Mouse (Mus musculus) forebrain, embryonic 12.5 days (tissue): ENCODE measurements around the gene Ecm2. TPM values are rescaled to one million over a fixed set of nuclear protein-coding genes. Genes with fewer than 3 reads are reported as not detected.

ENCODE experiments used
- ATAC-seq: fragments of 200-750 bp; cut with Nextera tagmentation; 2 replicates; pipeline ENCODE4 v1.8.0; 2017; ENCODE audit warnings: moderate TSS enrichment; ENCODE audit not compliant: low FRiP score
- H3K27ac ChIP-seq: fragments of 300-500 bp; sonication (generic); 2 replicates; pipeline ENCODE4 v1.5.1; 2016; ENCODE audit warnings: mild to moderate bottlenecking
- H3K27me3 ChIP-seq: fragments of 300-500 bp; sonication (generic); 2 replicates; pipeline ENCODE4 v1.6.1; 2016; ENCODE audit warnings: mild to moderate bottlenecking
- H3K36me3 ChIP-seq: fragments of 300-500 bp; sonication (generic); replicated peaks from 2 replicates; pipeline ENCODE4 v1.6.1; 2016; ENCODE audit warnings: mild to moderate bottlenecking
- H3K4me1 ChIP-seq: fragments of 300-500 bp; sonication (generic); 2 replicates; pipeline ENCODE4 v1.6.1; 2016
- H3K4me2 ChIP-seq: fragments of 300-500 bp; sonication (generic); 2 replicates; pipeline ENCODE4 v1.6.1; 2016; ENCODE audit warnings: mild to moderate bottlenecking, moderate library complexity
- H3K4me3 ChIP-seq: fragments of 300-500 bp; sonication (generic); replicated peaks from 2 replicates; pipeline ENCODE4 v1.5.1; 2016; ENCODE audit warnings: mild to moderate bottlenecking
- H3K9ac ChIP-seq: fragments of 300-500 bp; sonication (generic); 2 replicates; pipeline ENCODE4 v1.6.1; 2016; ENCODE audit warnings: mild to moderate bottlenecking
- H3K9me3 ChIP-seq: fragments of 300-500 bp; sonication (generic); 2 replicates; pipeline ENCODE4 v1.6.1; 2016
- WGBS: fragments of 180-500 bp; shearing (Covaris S2); methylation state at CpG from one replicate; pipeline ENCODE4 v1.1.7; 2016; 5-methylcytosine and 5-hydroxymethylcytosine counted together
- polyA plus RNA-seq: library from polyadenylated mRNA; unstranded; fragments of >200 nt; fragmentation: Nextera tagmentation; extraction: Ambion mirVana; gene quantifications from 2 replicates; pipeline ENCODE4 v1.2.1, GENCODE M21; 2016

The Ecm2 gene
- polyA plus RNA-seq, 1 experiment from 2014 or later: 0.84 TPM

DNA sequence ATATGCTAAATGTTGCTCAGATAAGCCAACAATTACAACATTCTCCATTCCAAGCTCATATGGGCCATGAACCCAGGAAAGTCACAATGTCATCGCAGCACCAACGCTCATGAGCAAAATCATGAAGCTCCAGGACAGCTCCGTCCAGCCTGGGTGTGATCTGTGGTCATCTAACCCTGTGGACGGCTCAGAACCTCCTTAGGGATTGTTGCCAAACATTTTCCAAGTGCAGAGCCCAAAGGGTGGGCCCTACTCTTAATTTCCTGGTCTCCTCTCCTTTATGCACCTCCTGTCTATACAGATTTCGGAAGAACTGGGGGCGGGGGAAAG lies 32.0 kb upstream of the Ecm2 start:
- Histone ChIP-seq H3K4me3 (no peak overlapping the region), H3K4me1 (no peaks in the 10 kb centered on the region), H3K36me3 (0 out of 2 replicates have a peak, but pooled peaks cover 2% of the 10 kb centered on the region), H3K9me3 (no peaks in the 10 kb centered on the region), H3K4me2 (no peak overlapping the region), H3K27ac (no peak overlapping the region), H3K27me3 (no peaks in the 10 kb centered on the region), H3K9ac (no peak overlapping the region)
- ATAC-seq: no peak
- 95% methylated on average over 6 of the region's 6 CpGs for WGBS

DNA sequence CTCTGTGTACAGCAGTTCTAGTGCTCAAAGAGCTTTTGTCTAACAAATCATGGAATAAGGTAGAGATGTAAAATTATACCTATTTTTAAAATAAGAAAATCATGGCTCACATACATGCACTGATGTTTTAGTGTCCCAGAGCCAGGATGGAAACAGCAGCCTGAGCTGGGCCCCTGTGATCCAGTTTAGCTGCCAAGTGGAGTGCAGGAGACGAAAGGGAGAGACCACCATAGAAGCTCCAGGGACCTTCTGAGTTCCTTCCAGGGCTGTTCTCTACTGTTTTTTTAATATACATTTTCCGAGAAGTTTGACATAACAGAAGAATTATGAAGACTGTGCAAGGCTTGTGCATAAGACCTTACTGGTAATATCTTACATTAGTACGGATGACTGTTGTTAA lies 26.7 kb upstream of the Ecm2 start:
- no peak for ATAC-seq
- no peaks in the 10 kb centered on the region for H3K4me1 ChIP-seq
- H3K4me2 ChIP-seq: no peak overlapping the region
- H3K4me3 ChIP-seq: no peak overlapping the region
- no peak overlapping the region for H3K9ac ChIP-seq
- H3K9me3 ChIP-seq: no peaks in the 10 kb centered on the region
- no peaks in the 10 kb centered on the region for H3K36me3 ChIP-seq
- H3K27ac ChIP-seq: no peak overlapping the region
- 87% methylated on average over 3 of the region's 3 CpGs for WGBS
- H3K27me3 ChIP-seq: no peaks in the 10 kb centered on the region

DNA sequence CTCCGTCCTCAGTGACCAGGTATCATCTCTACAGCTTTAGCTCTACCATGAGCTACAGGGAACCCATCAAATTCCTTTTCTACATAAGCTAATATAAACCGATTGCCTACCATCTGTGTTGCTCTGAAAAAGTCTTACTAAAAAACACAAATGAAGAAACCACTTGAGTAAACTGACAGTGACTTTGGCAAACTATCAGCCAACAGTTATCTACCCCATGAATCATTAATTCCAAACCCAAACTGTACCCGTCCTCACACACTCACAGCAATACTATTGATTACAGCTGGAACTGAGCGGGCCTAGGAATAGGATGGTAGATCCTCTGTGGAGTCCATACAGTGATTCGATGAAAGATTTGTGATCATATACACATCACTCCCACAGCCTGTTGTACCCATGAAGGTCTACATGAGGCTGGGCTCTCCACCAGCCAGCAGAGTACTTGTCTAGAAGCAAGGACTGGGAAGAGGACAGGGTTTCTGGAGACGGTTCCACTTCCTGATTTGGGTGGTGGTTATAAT lies 25.7 kb upstream of the Ecm2 start:
- no peaks in the 10 kb centered on the region for H3K27me3 ChIP-seq
- H3K9ac ChIP-seq: no peak overlapping the region
- no peaks in the 10 kb centered on the region for H3K4me1 ChIP-seq
- no peak overlapping the region for H3K4me2 ChIP-seq
- H3K4me3 ChIP-seq: no peak overlapping the region
- WGBS: 89% methylated on average over 6 of the region's 6 CpGs
- H3K9me3 ChIP-seq: no peaks in the 10 kb centered on the region
- no peak for ATAC-seq
- no peaks in the 10 kb centered on the region for H3K36me3 ChIP-seq
- H3K27ac ChIP-seq: no peak overlapping the region

DNA sequence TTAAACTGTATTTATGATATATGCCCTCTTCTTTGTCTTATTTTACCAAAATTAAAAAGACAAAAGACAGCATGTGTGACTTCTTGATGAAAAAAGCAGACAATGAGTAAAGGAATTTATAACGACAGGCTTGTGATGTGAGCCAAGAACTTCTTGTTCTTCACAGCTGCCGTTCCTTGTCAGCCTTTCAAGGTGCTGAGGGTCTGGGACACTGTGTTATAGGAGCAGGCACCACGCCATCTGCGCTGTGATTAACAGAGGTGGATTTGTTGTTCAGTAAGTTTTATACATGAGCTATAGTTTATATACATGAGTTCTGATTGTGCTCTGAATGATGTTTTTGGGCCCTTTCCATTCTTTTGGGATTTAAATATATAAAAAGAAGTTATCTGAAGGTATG lies 25.2 kb upstream of the Ecm2 start:
- ATAC-seq: no peak
- Histone ChIP-seq H3K4me1 (no peaks in the 10 kb centered on the region), H3K27me3 (no peaks in the 10 kb centered on the region), H3K9ac (no peak overlapping the region), H3K4me2 (no peak overlapping the region), H3K27ac (no peak overlapping the region), H3K4me3 (no peak overlapping the region), H3K36me3 (no peaks in the 10 kb centered on the region), H3K9me3 (no peaks in the 10 kb centered on the region)
- WGBS: 84% methylated on average over 4 of the region's 4 CpGs

DNA sequence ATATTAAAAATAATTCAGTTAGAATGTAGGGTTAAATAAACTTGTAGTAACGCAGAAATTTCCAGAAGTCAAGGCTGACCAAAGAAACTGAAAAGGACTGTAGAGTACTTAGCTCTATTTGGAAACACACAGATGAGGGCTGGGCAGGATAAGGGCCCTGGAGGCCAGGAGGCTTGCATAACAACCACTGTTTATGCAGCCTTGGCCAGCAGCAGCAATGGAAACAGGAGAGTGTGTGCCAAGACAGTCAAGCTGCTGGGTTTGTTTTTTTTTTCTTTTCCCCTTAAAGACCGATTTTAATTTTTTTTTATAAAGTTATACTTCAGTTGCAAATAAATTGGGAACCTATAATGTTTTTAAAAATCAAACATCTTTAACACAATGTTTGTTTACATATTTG lies 24.6 kb upstream of the Ecm2 start:
- no peak for ATAC-seq
- H3K36me3 ChIP-seq: no peaks in the 10 kb centered on the region
- WGBS: 91% methylated on average over 2 of the region's 2 CpGs
- H3K4me3 ChIP-seq: no peak overlapping the region
- no peak overlapping the region for H3K9ac ChIP-seq
- no peak overlapping the region for H3K4me2 ChIP-seq
- no peaks in the 10 kb centered on the region for H3K4me1 ChIP-seq
- no peak overlapping the region for H3K27ac ChIP-seq
- H3K9me3 ChIP-seq: no peaks in the 10 kb centered on the region
- no peaks in the 10 kb centered on the region for H3K27me3 ChIP-seq

DNA sequence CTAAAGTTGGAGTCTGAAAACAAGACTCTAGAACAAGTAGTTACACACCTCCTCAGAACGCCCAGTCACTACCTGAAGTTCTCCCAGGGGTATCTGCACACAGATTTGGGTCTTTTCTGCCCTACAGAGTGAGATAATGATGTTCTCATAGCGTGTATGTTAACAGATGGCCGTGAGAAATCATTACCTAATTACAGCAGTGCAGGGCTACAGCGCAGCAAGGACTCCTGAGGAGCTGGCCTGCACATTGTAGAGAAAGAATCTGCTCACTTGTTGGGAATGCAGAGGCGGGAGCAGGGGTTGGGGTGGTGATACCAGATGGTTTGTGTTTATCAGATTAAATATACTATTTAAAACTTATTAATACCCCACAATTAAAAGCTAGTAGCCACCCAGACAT lies 24.1 kb upstream of the Ecm2 start:
- Histone ChIP-seq H3K9me3 (no peaks in the 10 kb centered on the region), H3K4me1 (no peaks in the 10 kb centered on the region), H3K36me3 (no peaks in the 10 kb centered on the region), H3K4me3 (no peak overlapping the region), H3K9ac (no peak overlapping the region), H3K27me3 (no peaks in the 10 kb centered on the region), H3K27ac (0 out of 2 replicates have a peak overlapping the region, but pooled peaks have one; percentile 31), H3K4me2 (no peak overlapping the region)
- 66% methylated on average over 5 of the region's 5 CpGs for WGBS
- no peak for ATAC-seq

DNA sequence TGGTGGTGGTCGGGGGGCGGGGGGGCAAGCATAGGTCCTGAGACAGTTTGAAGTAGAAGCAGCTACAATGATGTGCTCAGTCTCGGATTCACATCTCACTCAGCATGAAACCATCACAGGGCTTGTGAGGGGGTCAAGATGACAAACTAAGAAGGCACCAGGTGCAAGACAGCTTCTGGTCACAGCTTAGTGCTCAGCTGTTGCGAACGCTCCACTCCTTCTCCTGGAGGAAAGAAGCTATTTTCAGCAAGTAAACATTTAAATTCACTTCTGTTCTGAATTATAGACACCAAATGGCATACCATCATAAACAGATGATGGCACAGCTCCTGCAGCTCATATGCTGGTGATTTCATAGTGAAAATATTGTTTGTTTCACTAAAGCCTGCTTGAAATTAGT lies 19.2 kb upstream of the Ecm2 start:
- Histone ChIP-seq H3K4me3 (no peak overlapping the region), H3K9me3 (no peaks in the 10 kb centered on the region), H3K4me2 (no peak overlapping the region), H3K36me3 (no peaks in the 10 kb centered on the region), H3K4me1 (no peaks in the 10 kb centered on the region), H3K9ac (no peak overlapping the region), H3K27me3 (no peaks in the 10 kb centered on the region), H3K27ac (no peak overlapping the region)
- no peak for ATAC-seq
- WGBS: 91% methylated on average over 5 of the region's 5 CpGs

DNA sequence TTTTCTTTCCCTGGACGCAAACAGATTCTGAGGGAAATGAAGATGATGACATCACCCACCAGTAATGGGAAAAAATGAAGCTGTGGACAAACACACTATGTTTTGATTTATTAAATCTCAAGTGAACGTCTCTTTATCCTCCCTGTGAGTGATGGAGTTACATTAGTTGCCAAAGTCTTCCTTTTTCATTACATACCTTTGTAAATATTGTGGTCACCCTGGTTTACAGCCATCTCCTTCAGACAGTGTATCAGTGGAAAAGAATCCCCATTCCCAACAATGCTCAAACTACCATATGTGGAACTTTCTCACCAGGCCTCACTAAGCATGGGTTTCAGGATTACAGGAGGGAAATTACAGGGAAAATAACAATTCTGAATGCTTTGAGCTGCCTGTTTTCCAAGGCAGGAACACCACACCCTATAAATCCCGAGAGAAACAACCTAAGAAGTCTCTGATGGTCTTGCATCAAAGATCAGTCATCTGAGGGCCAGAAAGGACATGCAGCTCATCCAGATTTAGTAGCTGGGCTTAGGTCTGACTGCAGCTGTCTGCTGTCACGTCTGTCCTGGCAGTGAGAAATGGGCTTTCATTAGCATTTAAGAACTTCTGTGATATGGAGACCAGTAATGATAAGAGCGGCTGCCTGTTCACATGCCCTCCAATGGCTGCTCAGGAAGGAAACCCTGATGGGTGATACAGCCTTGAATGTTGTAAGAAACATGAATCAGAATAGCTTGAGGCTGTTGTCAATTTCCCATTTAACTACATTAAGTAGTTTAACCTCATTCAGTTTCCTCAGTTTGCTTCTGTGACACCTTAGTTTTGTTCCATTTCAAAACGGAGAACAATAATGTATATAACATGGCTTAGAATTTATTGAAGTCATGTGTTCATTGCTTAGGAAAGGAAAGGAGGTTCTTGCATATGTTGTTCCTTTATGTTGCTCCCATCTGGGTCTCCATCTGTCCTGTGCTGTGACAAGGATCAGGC lies 11.9 kb upstream of the Ecm2 start, which contains the start of gene Tes3-ps:
Gene Tes3-ps (plus strand): TSS at position 943 of the 993 bp plus-strand sequence.
- 86% methylated on average over 6 of the region's 6 CpGs for WGBS
- no peaks in the 10 kb centered on the region for H3K36me3 ChIP-seq
- no peak within 1 kb of the TSS for H3K4me3 ChIP-seq
- H3K4me2 ChIP-seq: no peak within 1 kb of the TSS
- no peak within 1 kb of the TSS for H3K9ac ChIP-seq
- no peak within 1 kb of the TSS for H3K27ac ChIP-seq
- H3K4me1 ChIP-seq: no peaks in the 10 kb centered on the region
- H3K27me3 ChIP-seq: no peaks in the 10 kb centered on the region
- no peaks in the 10 kb centered on the region for H3K9me3 ChIP-seq
- no peak for ATAC-seq

DNA sequence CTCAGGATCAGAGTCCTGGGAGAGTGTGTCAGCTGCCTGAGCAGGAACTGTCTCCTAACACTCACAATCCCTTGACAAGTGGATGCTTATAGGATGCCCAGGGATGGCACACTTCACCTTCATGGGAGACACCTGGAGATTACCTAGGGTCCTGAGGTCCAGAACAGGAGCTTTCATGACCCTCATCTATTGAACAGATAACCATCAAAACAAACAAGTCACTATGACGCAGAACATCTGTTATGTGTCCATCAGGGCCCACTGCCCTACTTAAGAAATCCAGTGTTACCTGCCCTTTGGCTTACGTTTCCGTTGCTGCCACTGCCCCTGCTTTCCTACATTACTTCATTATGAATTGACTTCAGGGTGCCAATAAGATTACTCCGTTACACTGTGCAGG lies 1.2 kb downstream of the Ecm2 start:
- 84% methylated on average over 4 of the region's 4 CpGs for WGBS

DNA sequence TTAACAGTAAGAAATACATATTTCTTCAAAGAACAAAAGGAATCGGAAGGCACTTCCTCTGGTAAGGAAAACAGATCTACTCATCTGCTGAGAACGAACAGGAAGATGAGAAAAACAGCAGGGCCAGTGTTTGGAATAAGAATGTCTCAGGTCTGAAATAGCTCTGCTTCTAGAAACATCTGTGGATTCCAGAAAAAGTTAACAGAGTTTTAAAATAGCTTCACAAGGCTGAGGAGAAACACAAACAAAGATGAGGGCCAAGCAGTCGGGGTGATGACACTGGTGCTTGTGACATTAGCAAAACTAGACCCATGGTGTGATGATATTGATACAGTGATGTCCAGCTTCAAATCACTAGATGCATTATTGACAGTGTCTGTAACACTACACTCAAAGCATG lies 2.6 kb downstream of the Ecm2 start:
- Histone ChIP-seq H3K27ac (no peak overlapping the region), H3K4me1 (peaks cover 6% of the 10 kb centered on the region; the same call in 1 of the 2 replicates), H3K9ac (no peak overlapping the region), H3K9me3 (no peaks in the 10 kb centered on the region), H3K27me3 (no peaks in the 10 kb centered on the region), H3K4me3 (no peak overlapping the region), H3K36me3 (no peaks in the 10 kb centered on the region), H3K4me2 (no peak overlapping the region)
- ATAC-seq: no peak
- 86% methylated on average over 3 of the region's 3 CpGs for WGBS

More for the DNA sequence above, 1.2 kb downstream of the Ecm2 start:
- Histone ChIP-seq H3K4me2 (no peak overlapping the region), H3K9me3 (no peaks in the 10 kb centered on the region), H3K4me3 (no peak overlapping the region), H3K4me1 (peaks cover 6% of the 10 kb centered on the region; the same call in 1 of the 2 replicates), H3K36me3 (no peaks in the 10 kb centered on the region), H3K27me3 (no peaks in the 10 kb centered on the region), H3K27ac (no peak overlapping the region), H3K9ac (no peak overlapping the region)
- no peak for ATAC-seq

DNA sequence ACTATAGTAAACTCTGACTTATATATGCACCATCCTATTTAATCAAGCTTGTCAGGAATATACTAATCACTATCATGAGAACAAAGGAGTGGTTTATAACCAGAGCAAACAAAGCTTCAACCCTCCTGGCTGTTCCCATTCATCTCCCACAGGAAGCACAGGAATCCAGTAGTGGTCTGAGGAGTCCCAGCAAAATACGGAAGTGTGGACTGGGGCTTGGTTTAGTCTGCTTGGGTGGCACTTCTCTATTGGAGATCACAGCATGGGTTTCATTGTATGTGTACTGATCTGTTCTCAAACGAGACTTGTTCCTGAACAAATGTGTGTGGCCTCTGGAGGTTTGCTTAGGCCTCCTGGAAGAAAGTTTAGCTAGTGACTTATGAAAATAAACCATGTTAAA lies 14.2 kb downstream of the Ecm2 start:
- H3K4me3 ChIP-seq: no peak overlapping the region
- H3K4me1 ChIP-seq: no peaks in the 10 kb centered on the region
- no peaks in the 10 kb centered on the region for H3K27me3 ChIP-seq
- H3K4me2 ChIP-seq: no peak overlapping the region
- 33% methylated on average over 2 of the region's 2 CpGs for WGBS
- no peaks in the 10 kb centered on the region for H3K9me3 ChIP-seq
- no peak overlapping the region for H3K27ac ChIP-seq
- H3K9ac ChIP-seq: no peak overlapping the region
- no peaks in the 10 kb centered on the region for H3K36me3 ChIP-seq
- ATAC-seq: no peak

DNA sequence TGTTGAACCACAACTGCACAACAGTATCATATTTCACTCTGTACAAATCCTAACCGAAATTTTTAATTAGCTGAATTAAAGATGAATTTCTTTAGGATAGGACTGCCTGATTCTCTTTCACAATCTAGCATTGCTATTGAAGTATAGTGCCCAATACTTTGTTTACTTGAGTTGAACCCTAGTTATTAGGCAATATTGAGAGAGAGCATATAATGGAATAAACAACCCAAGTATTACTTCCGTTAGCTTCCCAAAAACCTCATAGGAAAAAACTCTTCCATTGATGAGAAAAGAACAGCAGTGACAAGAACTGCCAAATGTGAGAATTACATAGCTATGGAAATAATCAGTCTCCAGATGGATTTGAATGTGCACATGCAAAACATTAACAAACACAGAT lies 21.6 kb downstream of the Ecm2 start:
- Histone ChIP-seq H3K4me2 (no peak overlapping the region), H3K27me3 (no peaks in the 10 kb centered on the region), H3K4me3 (no peak overlapping the region), H3K27ac (no peak overlapping the region), H3K4me1 (no peaks in the 10 kb centered on the region), H3K9ac (no peak overlapping the region), H3K36me3 (no peaks in the 10 kb centered on the region), H3K9me3 (no peaks in the 10 kb centered on the region)
- ATAC-seq: no peak
- WGBS: 87% methylated on average over 2 of the region's 2 CpGs

DNA sequence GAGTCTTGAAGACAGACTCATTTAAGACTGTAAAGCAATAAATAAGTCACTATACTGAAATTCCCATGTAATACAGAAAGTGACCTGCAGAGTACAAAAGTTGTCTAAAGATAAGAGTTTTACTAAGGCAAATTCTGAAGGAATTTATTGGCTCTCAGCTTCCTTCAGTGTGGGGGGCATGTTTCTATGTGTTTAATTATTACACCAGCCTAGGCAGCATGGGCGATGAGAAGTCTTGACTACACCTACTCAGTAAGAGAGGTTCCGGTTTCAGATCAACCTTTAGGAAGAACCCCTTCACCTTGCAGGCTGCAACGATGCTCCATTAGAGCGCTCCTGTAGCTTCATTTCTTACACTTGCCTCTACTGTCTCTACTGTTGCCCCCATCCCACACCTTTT lies 26.0 kb downstream of the Ecm2 start:
- no peak overlapping the region for H3K9ac ChIP-seq
- 96% methylated on average over 4 of the region's 4 CpGs for WGBS
- H3K4me3 ChIP-seq: no peak overlapping the region
- no peaks in the 10 kb centered on the region for H3K36me3 ChIP-seq
- H3K27me3 ChIP-seq: no peaks in the 10 kb centered on the region
- no peaks in the 10 kb centered on the region for H3K4me1 ChIP-seq
- no peaks in the 10 kb centered on the region for H3K9me3 ChIP-seq
- no peak overlapping the region for H3K4me2 ChIP-seq
- no peak overlapping the region for H3K27ac ChIP-seq
- no peak for ATAC-seq
